Mouse (Mus musculus): ENCODE data around the gene Syt17.

DNA sequence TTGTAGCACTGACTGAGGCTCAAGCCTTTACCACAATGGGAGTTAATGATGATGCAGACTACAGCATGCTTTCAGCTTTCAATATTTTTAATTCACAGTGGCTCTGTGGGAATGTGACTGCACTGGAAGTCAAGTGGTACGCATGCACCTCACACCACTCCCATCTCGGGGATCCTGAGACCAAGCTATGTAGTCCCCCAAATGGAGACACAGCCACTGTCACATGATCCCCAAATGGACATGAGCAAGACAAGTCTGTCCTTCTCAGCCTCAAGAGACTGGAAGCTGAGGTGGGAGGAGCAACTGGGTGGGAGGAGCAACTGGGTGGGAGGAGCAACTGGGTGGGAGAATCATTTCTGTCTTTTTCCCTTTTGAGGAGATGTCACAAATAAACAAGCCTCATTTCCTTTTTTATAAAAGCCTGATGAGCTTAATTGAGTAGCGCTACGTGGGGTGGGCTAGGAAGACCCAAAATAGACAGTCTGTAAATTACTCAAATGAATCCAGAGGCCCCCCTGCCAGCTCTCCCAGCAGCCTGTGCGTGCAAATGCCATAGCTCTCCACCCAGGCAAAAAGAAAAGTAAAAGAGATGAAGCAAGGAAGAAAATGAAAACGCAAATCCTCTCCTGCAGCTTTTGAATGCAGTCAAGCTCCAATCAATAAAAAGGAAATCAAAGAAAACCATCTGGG lies 28.4 kb downstream of the Syt17 start:
- no peak for TF ChIP-seq ELF1 (IDR thresholded peaks at IDR 0.05; ENCODE audit: low read depth, low read length)
- TF ChIP-seq CTCF (conservative IDR thresholded peaks at IDR 0.05 in 1 of 2, IDR thresholded peaks at IDR 0.05 in 1 of 2; ENCODE audit: low read depth in 2 of 2, low read length in 2 of 2) = no peak
- TF ChIP-seq POLR2A (IDR thresholded peaks at IDR 0.05; ENCODE audit: low read depth, low read length) = no peak
- no peak for TF ChIP-seq MAZ (IDR thresholded peaks at IDR 0.05; ENCODE audit: low read depth, low read length)
- TF ChIP-seq KAT2A (IDR thresholded peaks at IDR 0.05; ENCODE audit: insufficient replicate concordance, low read length) = no peak
- no peak for TF ChIP-seq TCF12 (IDR thresholded peaks at IDR 0.05; ENCODE audit: low read depth, low read length)
- TF ChIP-seq MAX (IDR thresholded peaks at IDR 0.05; ENCODE audit: low read length) = no peak
- TF ChIP-seq IRF4 (IDR thresholded peaks at IDR 0.05; ENCODE audit: low read depth, low read length) = no peak
- TF ChIP-seq NELFE (IDR thresholded peaks at IDR 0.05; ENCODE audit: low read depth, low read length) = no peak
